Mouse (Mus musculus) CD4-positive, CD25-positive, alpha-beta regulatory T cell, adult 2 months (primary cell): Measurements from ENCODE around the gene Zfp65.
"Not testable (repeated sequence)": the region's sequence is repeated elsewhere in the genome, so short reads cannot be mapped to it uniquely, and the experiment has no call there.

Experiments
- DNase-seq: peaks from one replicate; pipeline ENCODE4 v3.0.0-alpha.2; 2012; ENCODE audit warnings: low read depth, low spot score

Zfp65 gene

DNA sequence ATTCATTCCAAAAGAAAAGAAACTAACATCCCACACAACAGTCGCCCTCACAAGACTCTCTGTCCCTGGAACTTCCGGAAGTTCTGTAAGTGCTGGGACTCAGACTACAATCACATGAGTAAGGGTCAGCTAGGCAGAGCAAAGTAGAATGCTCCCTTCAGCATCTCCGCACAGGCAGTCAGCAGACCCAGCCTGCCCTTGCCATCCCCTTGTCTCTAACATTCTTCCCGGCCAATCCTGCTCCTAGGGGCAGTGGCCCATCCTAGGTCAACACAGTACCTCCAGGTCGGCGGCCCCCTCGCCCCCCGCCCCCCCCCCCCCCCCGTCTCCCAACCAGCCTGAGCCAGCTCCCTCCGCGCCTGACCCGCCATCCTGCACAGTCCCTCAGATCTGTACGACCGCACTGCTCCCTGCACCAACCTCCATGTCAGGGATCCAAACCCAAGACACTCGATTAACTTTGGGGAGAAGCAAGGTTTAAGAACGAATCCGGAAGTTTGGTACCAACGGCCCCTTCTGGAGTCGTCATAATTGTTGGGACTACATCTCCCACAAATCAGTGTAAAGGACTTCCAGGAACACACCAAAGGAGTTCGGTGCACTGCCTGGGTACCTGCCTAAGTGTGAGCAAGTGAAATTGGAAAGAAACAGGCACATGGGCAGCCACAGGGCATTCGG is at the start of gene Zfp65:
TSS of gene Zfp65 (minus strand) at position 533 of the 678 bp plus-strand sequence.
- DNase-seq = peak; percentile 67

DNA sequence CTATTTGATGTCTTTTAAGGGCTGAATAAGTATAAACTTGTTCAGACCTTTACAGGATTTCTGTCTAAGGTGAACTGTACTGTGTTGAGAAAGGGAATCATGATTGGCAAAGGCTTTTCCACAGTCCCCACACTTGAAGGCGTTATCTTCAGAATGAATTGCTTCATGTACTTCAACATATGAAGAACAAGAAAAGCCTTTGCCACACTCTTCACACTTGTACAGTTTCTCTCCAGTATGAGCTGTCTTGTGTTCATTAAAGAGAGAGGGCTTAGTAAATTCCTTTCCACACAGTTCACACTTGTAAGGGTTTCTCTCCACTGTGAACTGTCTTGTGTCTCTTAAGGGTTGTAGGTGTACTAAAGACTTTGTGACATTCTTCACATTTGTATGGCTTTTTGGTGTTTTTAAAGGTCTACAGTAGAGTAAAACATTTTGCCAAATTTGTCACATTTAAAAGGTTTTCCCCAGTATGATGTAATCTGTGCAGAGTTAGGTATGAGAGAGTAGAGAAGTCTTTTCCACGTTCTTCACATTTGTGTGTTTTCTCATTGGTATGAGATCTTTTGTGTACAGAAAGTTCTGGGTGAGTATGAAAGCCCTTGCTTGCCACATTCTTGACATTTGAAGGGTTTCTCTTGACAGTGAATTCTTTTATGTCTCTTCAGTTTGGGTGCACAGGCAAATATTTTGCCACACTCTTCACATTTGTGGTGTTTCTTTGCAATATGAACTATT is 34.2 kb upstream of the Zfp65 start:
- no peak for DNase-seq

DNA sequence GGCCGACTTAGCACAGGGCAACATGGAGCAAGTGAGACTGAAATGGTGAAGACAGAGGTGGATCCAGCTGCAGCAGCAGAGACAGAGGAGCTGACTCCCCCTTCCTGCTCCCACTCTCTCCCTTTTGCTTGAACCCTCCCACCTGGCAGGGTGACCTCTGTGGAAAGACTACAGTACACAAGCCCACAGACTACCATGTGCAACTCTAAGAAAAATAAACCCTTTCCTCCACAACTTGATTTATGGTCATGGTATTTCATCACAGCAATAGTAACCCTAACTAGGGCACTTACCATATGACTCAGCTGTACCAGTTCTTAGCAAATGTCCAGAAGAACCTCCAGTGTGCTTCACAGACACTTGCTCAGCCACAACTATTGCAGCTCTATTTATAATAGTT is 31.0 kb upstream of the Zfp65 start:
- DNase-seq = no peak

DNA sequence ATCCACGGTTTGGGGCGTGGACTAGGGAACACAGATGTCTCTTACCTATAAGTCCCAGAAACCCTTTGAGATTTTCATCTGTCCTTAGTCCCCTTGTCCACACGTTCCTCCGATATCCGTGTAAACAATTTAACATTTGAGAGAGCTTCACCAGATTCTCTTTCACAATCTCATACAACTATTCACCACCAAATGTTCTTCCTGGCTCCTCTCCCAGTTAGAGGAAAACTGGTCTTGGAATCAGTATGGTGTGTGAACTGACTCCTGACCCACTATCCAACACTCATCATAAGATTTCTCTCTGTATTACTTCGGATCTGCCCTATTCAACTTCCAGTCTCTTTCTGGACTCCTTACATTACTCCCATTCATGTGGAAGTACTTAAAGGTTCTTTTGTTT is 26.8 kb upstream of the Zfp65 start:
- no peak for DNase-seq

DNA sequence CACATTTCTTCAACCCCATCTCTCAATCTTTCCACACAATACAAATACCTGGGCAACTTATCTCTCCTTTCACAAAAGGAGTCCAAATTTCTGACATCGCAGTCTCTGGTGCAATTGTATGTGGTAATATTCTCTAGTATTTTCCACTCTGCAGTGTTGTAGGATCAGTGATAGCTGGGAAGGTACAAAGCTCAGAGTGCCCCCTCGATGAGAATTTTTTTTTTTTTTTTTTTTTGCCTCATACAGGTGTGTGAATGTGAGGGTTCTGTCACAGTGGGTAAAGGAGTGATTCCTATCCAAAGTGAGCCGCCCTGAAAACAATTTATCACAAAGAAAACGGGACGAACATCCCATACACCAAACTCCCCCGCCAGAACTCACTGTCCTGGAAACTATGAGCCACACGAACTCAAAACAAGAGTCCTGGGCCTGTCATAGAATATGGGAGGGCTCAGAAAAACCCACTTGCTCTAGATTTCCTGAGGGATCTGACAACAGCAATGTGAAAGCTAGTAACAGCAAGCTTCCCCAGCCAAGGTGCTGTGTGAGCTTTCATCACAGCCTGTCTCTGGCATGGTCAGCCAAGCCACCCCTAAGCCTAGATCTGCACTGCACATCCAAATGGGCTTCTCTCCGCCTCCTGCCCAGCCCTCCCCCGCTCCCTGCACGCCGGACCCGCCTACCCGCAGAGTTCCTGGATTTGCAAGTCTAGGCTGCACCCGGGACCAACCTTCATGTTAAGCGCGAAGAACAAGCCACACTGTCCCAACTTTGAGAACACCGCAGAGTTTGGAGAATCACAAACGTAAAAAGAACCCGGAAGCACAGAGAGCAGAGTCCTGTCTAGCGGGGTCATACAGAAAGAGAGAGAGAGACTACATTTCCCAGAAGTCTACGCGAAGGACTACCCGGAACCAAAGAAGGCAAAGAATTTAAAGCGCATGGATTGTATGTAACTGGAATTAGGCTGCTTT is 25.6 kb upstream of the Zfp65 start, which contains the start of gene Zfp85:
TSS of gene Zfp85 (minus strand) at position 896 of the 974 bp plus-strand sequence.
- peak; percentile 78 for DNase-seq

DNA sequence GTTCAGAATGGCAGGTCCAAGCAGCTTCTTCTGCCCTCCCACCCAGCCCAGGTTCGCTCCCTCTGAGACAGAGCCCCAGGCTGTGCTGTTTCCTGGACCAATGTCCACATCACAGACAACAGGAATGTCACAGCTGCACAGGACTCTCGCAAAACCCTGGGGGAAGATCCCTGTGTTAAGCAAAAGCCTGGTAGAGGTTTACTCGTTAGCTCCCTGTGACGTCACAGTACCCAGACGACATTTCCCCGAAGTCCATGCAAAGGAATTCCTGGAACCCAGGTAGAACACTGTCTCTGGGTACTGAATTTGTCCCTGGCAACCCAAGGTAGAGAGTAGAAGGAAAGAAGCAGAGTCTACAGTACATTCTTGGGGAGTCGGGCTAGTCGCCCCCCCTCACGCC is 14.9 kb upstream of the Zfp65 start:
- DNase-seq = no peak

DNA sequence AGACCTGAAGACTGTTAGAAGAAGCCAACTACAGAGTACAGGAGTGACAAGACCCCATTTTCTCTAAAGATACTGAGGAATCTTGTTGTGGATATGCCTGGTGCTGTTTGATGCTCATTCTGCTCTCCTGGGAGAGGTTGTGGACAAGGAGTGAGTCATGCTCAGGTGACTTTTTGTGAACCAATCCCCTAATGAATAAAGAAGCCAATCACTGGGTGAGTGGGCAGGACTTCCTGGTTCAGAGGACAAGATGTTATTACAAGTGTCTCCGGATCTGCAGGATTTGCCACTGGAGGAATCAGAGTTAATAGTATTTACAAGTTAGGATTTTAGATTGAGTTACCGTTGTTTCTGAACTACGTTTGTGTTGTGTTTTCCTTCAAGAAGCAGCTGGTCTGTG is 14.0 kb upstream of the Zfp65 start:
- DNase-seq = no peak

DNA sequence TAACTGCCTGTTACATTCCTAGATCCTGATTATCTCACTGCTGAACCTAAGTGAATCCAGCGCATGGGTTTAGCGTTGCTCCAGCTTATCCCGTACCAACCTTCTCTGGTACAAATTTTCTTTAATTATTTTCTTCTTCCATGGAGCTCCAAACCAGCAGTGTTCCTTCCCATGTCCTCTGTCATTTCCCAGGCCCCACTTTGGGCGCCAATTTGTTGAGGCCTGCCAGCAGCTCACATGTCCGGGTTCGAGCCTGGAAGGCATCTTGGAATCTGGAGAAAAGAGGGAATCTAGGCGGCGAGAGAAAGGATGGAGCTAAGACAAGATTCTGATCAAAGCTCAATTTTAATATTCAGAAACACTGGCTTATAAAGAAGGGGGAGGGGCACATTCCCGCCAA is 5.4 kb upstream of the Zfp65 start:
- DNase-seq = not testable (repeated sequence)

DNA sequence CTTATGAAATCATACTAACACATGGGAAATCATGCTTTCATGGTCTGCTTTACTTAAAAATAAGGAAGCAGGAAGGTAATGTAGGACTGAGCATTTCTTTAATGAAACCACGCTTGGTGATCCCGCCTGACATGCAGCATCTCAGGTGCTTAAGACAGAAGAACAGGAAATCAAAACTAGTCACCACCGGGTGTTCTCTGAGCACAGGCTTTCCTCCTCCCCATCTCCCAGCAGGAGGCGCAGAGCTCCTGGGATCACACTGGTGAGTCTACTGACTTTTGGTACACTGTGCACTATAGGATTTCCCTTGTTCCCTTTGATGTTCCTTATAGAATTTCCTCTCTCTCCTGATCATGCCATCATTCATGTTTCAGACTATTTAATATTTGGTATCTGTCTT is 468 bp upstream of the Zfp65 start:
- DNase-seq = peak; percentile 57

DNA sequence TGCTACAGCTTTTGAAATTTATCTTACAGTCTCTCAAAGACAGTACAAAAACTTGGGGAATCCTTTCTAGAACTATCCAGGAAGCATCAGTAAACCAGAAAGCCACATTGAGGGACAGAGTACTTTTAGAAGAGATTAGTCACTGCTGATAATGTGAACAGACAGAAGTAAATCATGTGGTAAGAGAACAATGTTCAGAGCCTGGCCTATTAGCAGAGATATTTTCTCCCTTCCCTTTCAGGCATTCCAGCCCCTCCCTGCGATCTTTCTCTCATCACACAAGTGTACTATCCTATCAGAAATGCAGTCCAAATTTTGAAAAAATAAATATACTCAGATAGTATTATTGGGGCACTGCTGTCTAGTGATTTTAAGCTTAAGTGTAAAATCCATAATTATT is 867 bp downstream of the Zfp65 start:
- no peak for DNase-seq

DNA sequence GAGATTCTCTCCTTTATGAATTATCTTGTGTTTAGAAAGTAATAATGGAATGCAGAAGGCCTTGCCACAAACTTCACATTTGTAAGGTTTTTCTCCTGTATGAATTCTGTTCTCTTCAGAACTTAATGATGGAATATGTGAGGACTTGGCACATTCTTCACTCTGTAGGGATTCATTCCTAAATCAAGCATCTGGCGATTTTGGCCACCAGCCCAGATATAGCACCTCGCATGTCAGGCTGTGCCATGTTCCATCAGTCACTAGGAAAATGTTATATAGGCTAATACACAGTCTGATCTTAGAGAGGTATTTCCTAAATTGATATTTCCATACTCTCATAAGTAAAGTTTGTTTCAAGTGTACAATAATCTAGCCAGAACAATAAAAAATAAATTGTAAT is 3.6 kb downstream of the Zfp65 start:
- DNase-seq = not testable (repeated sequence)

DNA sequence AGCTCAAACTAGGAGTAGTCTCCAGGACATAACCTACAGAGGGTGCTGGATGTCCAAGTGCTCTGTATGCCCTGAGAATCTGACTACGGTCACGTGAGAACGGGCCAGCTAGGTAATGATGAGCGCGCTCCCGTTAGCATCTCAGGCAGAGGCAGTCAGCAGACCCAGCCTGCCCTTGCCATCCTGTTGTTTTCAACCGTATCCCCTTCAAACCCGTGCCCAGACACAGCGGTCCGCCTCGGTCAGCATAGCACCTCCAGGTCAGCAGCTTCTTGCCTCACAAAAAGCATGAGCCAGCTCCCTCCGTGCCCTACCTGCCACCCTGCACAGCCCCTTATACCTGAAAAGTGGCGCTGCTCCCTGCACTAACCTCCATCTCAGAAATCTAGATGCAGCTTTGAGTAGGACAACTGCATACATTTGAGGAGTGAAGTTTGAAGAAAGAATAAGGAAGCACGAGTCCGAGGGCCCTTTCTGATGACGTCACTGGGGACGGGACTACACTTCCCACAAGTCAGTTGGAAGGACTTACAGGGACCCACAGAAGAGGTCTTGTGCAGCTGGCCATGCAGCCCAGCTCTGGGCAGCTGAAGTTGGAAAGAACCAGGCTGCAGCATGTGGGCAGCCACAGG is 5.0 kb downstream of the Zfp65 start:
- peak; percentile 91 for DNase-seq

DNA sequence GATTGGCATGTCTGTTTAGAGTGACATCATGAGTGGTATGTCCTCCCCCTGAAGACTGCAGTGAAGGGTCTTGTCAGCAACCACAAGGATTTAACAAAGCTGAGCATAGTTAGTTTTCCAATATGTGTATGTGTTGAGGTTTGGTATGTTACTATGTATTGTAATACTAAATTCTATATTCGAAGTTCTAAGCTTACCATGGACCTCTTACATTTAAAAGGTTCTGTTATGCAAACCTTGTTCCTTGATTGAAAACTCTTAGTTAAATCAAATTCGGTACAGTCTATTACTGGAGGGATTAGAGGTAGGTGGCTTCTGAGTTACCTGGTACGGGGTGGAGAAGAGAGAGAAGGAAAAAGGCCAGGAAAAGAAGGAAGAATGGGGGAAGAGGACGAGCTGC is 42.0 kb downstream of the Zfp65 start, which contains the start of gene Zfp738:
TSS of gene Zfp738 (minus strand) at position 101 of the 400 bp plus-strand sequence.
- no peak for DNase-seq

DNA sequence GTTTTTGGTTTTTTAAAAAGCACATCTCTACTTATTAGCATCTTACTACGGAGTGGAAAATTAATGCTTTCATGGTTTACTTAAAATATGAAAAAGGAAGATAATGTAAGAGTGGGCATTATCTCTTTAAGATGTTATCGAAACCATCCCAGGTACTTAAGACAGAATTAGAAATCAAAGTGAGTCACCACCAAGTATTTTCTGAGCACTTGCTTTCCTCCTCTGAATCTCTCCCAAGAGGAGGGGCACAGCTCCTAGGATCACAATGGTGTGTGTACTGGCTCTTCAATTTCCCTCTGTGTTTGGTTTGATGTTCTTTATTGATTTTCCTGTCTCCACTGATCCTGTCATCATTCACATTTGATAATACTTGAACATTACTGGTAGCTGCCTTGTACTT is 45.1 kb downstream of the Zfp65 start:
- not testable (repeated sequence) for DNase-seq

DNA sequence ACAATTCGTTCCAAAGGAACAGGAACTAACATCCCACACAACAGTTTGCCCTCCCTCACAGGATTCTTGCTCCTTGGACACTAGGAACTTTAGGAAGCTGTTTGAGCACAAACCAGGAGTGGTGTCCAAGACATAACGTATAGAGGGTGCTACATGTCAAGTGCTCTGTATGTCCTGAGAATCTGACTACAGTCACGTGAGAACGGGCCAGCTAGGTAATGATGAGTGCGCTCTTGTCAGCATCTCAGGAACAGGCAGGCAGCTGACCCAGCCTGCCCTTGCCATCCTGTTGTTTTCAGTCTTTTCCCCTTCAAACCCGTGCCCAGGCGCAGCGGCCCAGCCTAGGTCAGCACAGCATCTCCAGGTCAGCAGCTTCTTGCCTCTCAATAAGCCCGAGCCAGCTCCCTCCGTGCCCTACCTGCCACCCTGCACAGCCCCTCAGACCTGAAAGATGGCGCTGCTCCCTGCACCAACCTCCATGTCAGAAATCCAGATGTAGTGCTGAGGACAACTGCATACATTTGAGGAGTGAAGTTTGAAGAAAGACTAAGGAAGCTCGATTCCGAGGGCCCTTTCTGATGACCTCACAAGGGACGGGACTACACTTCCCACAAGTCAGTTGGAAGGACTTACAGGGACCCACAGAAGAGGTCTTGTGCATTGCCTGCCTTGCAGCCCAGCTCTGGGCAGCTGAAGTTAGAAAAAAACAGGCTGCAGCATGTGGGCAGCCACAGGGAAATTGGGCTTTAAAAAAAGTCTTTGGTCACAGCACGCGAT is 45.8 kb downstream of the Zfp65 start:
- DNase-seq = peak; percentile 90

DNA sequence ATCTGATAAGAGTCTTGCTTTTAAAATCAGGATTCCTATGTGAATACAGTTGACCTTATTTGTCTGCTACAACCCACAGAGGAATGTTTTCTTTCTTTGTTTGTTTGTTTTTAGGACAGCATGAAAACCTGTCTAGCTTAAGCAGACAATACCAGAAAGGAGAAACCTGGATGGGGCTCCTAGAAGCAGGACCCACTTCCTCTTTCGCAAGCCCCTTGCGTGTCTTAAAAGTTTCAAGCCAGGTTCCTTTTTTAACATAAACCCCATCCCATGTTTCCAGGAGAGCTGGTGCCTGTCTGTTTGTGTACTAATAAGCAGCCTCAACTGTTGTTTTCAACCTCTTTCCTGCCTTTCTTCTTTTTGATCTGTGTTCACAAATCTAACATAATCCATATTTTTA is 54.1 kb downstream of the Zfp65 start:
- DNase-seq = no peak
